Mouse (Mus musculus): ENCODE measurements around the gene Acta2.
"Not testable (repeated sequence)": the region's sequence is repeated elsewhere in the genome, so short reads cannot be mapped to it uniquely, and the experiment has no call there.

Gene Acta2

DNA sequence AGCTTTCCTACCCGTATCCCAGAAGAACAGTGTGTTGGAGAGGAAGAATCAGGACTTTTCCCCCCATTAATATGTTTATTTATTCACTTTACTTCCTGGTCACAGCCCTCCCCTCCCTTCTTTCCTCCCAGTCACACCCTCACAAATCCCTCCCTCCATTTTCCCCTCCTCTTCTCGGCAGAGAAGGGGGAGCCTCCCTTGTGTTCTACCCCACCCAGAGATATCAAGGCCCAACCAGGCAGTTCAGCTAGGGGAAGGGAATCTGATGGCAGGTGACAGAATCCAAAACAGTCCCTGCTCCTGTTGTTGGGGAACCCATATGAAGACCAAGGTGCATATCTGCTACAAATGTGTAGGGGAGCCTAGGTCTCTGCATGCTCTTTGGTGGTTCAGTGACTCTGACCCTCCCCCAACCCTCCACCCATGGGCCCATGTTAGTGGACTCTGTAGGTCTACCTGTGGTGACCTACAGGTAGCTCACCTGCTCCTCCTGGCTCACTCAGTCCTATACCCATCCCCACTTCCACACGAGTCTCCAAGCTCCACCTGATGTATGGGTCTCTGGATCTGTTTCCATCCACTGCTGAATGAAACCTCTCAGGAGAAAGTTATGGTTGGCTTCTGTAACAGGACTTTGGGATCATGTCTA, 34.5 kb downstream of the Acta2 start:
- no peak for DNase-seq (ENCODE audit: low spot score)

- no peak for DNase-seq (ENCODE audit: low spot score)
Observed at GRCm38 (mm10) chr19:34219260-34219968, 36.0 kb downstream of the Acta2 start.

GRCm38 (mm10) chr19:34217761-34218160, 37.6 kb downstream of the Acta2 start:
- DNase-seq (ENCODE audit: low spot score), result no peak

GRCm38 (mm10) chr19:34216956-34217355, 38.4 kb downstream of the Acta2 start:
- DNase-seq (ENCODE audit: low spot score), result no peak

GRCm38 (mm10) chr19:34214136-34214535, 41.3 kb downstream of the Acta2 start:
- DNase-seq (ENCODE audit: low spot score), result no peak

DNA sequence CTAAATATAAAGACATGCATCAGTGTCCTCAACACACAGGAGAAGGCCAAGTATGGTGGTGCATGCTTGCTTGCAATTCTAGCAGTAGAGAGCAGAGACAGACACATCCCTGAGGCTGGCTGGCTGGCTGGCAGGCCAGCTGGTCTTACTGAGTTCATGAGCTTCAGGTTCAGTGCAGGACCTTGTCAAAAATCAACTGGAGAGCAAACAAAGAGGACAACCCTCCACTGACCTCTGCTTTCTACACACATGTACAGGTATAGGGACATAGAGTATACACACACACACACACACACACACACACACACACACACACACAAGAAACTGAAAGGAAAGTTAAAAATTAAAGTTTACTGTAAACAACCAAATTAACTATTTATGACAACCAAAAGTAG, 42.1 kb downstream of the Acta2 start:
- no peak for DNase-seq (ENCODE audit: low spot score)

GRCm38 (mm10) chr19:34212489-34213250, 42.7 kb downstream of the Acta2 start:
- DNase-seq (ENCODE audit: low spot score), result no peak

- no peak for DNase-seq (ENCODE audit: low spot score)
Observed at GRCm38 (mm10) chr19:34210841-34211240, 44.5 kb downstream of the Acta2 start.

DNA sequence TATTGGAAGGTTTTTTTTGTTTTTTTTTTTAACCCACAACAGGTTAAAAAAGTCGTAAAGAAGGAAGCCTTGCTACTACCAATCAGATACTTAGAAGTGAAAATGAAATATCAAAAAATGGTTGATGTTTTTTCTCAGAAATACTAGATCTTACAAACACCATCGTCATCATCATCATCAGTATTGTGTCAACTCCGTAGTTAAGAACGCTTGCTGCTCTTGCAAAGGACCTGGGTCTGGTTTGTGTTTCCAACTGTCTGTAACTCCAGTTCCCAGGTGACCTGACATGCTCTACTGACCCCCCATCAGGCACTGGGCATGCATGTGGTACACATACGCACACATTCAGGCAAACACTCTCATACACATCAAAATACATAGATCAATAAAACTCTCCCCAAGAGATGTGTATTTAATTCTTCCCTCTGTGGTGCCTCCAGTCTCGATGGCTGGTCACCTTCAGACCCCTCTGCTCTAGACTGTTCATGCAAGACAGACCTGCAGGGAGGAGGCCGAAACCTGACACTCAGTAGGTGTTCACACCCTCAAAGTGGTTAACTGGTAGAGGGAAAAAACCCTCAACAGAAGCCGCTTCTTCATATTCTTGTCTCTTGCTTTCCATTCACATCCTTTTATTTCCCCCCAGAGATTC, 45.3 kb downstream of the Acta2 start:
- no peak for DNase-seq (ENCODE audit: low spot score)

DNA sequence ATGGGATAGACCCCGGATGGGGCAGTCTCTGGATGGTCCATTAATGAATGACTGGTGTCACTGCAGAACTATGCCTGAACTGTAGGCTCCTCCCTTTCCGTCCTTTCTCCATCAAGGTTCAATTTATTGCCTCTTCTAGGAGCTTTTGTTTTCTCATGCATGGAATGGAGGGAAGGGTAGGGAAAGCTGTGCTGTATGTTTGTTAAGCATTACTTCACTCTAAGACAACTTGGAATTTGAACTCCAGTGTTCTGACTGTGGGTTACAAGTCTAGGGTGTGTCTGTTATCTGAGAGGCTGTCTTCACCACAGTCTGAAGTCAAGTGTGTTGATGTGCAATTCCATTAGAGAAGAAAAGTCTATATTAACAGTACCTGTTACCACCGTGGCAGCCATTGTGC, 46.4 kb downstream of the Acta2 start:
- DNase-seq (ENCODE audit: low spot score), result no peak

DNA sequence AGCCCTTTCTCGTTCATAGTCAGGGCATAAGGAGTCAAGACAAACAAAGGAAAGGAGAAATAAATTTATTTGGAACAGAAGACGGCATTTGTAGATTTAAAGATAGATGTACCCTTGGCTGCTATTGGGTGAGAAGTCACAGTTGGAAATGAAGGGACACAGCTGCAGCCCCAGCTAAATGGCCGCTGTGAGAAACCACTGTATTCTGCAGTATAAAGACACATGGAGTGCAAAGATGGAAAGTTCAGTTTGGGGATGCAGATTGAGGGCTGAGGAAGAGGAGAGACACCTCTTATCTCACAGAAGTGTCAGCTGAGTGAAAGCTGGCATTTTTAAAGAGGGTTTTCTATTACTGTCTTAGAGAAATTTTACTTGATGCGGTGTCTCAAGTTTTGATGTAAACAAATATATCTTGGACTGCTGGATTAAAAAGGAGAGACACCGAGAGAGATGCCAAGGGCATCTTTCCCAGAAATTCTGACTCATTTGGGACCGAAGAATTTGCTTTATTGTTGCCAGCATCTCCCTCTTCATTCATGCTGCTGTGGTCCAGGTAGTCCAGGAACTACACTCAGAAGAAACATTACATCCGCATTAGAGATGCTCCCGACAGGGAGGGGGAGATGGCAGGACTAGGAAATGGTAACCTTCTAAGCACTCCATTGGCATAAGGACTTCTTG, 48.5 kb downstream of the Acta2 start:
- DNase-seq (ENCODE audit: low spot score), result no peak

DNA sequence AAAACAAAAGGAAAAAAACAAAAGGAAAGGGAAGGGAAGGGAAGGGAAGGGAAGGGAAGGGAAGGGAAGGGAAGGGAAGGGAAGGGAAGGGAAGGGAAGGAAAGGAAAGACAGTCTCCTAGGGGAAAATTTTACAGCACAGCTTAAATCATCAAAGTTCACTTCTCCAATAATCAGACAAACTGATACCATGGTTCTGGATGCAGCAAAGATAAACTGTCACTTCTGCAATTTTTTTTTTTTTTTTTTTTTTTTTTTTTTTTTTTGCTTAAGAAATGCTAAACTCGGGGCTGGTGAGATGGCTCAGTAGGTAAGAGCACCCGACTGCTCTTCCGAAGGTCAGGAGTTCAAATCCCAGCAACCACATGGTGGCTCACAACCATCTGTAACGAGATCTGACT, 49.3 kb downstream of the Acta2 start:
- DNase-seq (ENCODE audit: low spot score), result not testable (repeated sequence)

- DNase-seq (ENCODE audit: low spot score), result no peak
Observed at GRCm38 (mm10) chr19:34202668-34203067, 52.7 kb downstream of the Acta2 start.

DNA sequence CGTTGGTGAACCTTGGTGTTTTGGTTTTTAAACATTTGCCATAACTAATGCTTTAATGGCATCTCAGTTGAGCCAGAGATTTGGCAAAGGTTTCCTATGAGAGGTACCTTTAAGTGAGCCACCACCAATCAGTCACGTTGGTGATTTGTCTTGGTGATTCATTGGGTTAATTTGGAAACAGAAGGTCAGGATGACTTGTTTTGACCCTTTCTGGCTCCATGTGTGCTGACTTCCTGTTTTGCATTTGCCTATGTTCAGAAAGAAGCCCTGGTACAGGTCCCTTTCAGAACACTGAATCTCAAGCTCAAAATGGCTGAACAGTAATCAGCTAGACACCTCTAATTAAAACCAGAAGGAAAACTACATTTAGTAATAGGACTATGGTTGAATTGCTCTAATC, 55.9 kb downstream of the Acta2 start:
- no peak for DNase-seq (ENCODE audit: low spot score)

- DNase-seq (ENCODE audit: low spot score), result no peak
Observed at GRCm38 (mm10) chr19:34198901-34199300, 56.5 kb downstream of the Acta2 start.

- no peak for DNase-seq (ENCODE audit: low spot score)
Observed at GRCm38 (mm10) chr19:34198066-34198465, 57.3 kb downstream of the Acta2 start.

- no peak for DNase-seq (ENCODE audit: low spot score)
Observed at GRCm38 (mm10) chr19:34195031-34195430, 60.4 kb downstream of the Acta2 start.

DNA sequence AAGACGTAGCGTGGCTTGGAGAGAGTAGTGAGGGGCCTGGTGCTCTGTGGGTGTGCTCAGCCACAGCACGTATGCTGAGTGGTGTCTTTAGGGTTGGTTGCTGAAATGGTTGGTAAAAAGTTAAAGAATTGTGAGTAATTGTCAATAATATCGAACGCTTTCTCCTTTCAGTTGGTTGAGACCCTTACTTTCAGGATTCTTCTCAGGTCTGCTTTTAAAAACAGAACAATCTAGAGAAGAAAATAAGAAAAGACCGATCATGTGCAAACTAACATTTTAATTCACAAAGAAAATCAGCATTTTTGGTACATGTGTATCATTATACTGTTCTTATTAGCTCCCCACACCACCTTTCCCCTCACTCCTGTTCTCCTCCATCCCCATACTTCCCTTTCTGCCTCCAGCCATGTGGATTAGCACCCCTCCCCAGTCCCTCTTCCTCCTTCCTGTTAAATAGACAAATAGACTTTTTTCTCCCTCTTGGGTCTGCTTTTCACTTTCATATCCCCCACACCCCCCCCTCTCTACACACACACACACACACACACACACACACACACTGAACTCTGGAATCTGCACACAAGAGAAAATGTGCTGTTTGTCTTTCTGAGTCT, 61.2 kb downstream of the Acta2 start:
- no peak for DNase-seq (ENCODE audit: low spot score)

GRCm38 (mm10) chr19:34193683-34194082, 61.7 kb downstream of the Acta2 start:
- DNase-seq (ENCODE audit: low spot score), result no peak

GRCm38 (mm10) chr19:34193149-34193548, 62.2 kb downstream of the Acta2 start:
- peak; percentile 51 for DNase-seq (ENCODE audit: low spot score)
